Mouse (Mus musculus) T-helper 17 cell (primary cell): ENCODE measurements around the gene Tnni3.
"Not testable (repeated sequence)": the region's sequence is repeated elsewhere in the genome, so short reads cannot be mapped to it uniquely, and the experiment has no call there.

Experiments
- in situ Hi-C, 2 experiments: fragments of 300-600 bp; cut with MboI, MseI; formaldehyde crosslinking; loops; 1 replicate in 1 of 2; 2 replicates in 1 of 2; pipeline ENCODE4 v1.15.1; 2025; ENCODE audit warnings: high pct_unique_total_duplicates in 2 of 2

Gene Tnni3

DNA sequence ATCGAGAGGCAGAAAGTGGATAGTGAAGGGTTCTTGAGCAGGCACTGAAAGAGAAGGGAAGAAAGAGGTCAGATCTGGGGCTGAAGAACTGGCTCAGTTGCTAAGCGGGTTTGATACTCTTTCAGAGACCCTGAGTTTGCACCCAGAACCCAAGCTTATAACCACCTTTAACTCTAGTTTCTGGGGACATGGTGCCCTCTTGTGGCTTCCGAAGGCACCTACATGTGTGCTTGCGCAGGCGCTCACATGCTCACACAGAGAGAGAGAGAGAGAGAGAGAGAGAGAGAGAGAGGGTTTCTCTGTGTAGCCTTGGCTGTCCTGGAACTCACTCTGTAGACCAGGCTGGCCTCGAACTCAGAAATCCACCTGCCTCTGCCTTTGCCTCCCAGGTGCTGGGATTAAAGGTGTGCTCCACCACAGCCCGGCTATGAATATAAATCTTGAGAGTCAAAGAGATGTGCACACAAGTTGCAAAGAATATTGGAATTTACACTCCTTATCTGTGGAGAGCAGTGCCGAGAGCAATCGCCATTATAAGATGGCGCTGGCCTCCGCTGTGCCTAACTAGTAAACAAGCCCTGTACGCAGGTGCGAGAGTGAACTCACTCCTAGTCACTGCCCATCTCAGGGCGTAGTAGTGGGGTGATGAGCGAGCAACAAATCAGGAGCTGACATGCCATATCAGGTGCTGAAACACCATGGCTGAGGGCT is at the start of gene Tnni3:
TSS of gene Tnni3 (minus strand) at position 18 of the 711 bp plus-strand sequence.
- in situ Hi-C loops = loop anchor here (5.0 to 10.0 kb wide), 3 partner anchors 87 to 230 kb away; no protein-coding TSS in a partner anchor

DNA sequence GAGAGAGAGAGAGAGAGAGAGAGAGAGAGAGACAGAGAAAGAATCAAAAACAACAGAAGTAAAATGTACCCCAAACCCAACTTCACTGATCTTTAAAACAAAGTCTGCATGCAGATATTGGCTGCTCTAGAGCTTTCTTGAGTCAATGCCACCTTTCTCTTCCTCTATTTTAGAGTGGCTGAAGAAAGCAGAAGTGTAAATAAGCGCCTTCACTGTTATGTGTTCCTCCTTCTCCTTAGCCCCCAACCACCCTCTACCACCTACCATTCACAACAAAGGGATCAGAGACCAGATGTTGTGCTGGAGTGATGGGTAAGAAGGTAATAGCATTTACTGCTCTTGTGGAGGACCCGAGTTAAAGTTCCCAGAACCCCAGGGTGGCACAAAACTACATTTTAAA is 48.3 kb upstream of the Tnni3 start:
- in situ Hi-C loops = not testable (repeated sequence)

DNA sequence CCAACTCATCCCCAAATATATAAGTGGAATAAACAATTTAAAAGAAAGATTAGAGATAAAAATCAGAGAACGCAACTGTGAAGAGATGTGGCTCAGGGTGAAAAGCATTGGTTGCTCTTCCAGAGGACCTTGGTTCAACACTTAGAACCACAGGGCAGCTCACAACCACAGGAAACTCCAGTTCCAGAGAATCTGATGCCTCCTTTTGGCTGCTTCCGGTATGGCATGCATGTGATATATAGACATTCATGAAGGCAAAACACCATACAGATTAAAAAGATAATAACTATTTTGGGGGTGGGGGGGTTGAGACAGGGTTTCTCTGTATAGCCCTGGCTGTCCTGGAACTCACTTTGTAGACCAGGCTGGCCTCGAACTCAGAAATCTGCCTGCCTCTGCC is 38.6 kb upstream of the Tnni3 start:
- in situ Hi-C loops = no loop called here

DNA sequence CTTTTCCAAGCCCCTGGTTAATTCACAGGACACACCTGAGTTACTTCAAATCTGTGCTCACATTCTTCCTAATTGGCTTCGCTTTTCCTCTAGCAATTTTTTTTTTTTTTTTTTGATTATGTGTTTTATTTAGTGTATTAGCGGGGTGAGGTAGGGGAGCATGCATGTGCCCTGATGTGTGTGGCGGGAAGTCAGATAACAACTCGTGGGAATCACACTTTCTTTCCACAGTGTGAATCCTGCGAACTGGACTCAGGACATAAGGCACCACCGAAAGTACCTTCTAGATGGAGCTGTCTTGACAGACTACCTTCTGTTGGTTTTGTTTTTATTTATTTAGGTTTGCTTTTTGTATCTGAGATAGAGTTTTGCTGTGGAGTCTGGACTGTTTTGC is 33.1 kb upstream of the Tnni3 start:
- in situ Hi-C loops = no loop called here

DNA sequence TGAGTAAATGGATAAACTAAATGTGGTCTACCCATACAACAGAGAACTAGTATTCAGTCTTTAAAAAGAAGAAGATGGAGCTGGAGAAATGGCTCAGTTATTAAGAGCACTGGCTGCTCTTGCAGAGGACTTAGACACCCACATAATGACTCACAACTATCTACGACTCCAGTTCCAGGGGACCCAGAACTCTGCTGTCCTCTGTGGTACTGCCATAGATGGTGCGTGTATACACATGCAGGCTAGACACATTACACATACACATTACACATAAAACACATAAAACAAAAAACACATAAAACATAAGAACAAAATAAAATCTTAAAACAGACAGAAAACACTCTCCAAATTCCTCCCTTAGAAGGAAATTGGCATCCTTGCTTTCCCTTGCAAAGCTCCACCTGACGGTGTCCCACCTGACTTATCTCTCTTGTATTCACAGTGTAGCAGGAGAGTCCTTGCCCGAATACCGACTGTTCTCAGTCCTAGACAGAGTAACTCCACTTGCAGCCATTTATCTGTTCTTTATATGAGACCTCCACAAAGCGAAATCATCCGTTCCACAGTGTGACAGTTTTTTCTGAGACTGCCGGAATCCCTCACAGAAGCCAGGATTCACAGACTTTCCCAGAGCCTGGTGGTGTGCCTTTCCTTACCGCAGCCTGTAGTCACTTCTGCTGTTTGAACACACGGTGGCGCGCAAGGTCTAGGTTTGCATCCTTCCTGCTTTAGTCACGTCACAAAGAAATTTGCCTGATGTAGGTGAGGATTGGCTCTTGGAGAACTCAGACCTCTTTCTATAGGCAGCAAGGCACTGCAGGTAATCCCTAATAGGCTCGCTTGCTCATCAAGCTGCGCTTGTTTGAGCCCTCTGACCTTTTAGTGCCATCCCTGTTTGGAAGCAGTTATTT is 32.5 kb upstream of the Tnni3 start:
- in situ Hi-C loops = no loop called here

DNA sequence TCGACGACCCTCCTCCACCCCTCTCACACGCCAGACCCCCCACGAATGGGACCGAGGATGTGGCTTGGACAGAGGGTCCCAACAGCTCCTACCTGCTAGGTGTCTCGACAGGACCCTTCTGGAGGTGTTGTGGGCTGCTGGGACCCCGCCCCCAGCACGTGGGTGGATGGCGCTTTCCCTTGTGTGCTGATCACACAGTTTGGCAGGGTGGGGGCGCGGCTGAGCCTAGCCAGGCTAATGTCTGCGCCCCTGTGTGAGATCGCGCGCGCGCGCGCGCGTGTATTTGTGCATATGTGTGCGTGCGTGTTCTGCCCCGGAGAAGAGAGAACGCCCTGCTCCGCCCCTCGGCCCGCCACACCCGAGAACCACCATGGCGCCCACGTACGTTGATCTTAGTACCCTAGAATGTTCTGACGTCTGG is 23.2 kb upstream of the Tnni3 start, which contains the start of gene Syt5:
TSS of gene Syt5 (minus strand) at position 321 of the 421 bp plus-strand sequence.
- in situ Hi-C loops = loop anchor here in 1 of 2 experiments (5.0 kb wide), 1 partner anchor 380 kb away; the partner anchor contains the start of gene Ssc5d

DNA sequence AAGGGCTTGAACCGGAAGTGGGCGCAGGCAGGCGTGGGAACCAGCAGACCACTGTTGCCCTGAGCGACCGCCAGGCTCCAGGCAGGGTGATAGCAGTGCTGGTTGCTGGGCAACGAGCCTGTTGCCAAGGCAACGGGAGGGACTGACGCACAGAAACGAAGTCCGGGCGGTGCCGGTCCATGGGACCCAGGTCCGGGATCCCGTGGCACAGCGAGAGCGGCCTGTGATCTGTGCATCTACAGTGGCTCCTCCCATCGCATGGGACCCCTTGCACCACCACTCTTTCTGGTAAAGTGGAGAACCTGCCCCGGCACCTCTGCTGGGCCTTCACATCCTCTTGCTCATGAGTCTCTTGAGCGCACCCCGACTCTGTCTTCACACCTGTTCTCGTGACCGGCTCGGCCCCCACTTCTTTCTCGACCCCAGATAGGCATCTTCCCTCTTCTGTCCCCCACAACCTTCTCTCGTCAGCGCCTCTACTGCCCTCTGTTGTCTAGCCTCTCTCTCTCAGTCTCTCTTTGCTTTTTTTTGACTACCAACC is 22.6 kb upstream of the Tnni3 start:
- in situ Hi-C loops = loop anchor here in 1 of 2 experiments (5.0 kb wide), 1 partner anchor 381 kb away; the partner anchor contains the start of gene Ssc5d

DNA sequence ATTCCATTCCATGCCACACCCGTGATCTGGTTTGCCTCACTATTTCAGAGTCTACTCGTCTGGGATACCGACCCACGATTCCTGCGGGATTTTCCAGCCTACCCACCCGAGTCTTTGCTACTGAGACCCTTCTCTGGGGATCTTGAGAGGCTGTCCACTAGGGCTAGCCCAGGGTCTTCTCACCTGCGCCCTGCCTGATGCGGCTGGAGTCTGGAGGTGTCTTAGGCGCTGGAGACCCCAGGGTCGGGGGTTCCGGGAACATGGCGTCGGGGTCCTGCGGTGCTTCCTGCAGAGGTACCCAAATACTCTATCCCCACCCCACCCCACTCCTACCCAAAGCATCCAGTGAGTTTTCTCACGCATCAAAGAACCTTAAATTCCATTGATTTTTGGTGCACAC is 22.0 kb upstream of the Tnni3 start:
- in situ Hi-C loops = loop anchor here in 1 of 2 experiments (5.0 kb wide), 1 partner anchor 381 kb away; the partner anchor contains the start of gene Ssc5d

DNA sequence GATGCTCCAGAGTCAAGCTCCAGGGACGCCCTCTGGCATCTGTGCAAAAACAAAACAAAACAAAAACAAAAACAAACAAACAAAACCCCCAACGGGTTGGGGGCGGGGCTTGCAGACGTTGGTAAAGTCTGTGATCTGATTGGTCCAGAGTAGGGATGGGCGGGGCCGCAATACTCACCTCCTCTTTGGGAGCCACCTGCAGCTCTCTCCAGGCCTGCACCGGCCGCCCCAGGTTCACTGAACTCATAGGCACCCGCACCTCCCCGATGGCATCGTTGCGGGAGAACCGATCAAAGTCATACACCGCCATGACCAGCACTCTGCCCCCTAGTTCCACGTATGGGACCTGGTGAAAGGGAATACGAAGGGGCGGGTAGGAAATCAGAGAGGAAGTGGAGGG is 18.0 kb upstream of the Tnni3 start:
- in situ Hi-C loops = no loop called here

DNA sequence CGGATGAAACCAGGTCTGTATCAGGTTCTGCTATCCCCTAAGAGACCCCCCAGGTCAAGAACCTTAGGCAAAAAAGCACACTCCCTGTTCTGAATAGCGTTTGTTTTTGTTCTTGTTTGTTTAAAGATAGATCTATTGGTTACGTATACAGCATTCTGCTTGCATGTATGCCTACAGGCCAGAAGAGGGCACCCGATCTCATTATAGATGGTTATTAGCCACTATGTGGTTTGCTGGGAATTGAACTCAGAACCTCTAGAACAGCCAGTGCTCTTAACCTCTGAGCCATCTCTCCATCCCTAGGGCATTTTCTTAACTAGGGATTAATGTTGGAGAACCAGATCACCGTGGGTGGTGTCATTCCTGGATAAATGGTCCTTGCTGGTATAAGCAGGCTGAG is 17.3 kb upstream of the Tnni3 start:
- in situ Hi-C loops = no loop called here

DNA sequence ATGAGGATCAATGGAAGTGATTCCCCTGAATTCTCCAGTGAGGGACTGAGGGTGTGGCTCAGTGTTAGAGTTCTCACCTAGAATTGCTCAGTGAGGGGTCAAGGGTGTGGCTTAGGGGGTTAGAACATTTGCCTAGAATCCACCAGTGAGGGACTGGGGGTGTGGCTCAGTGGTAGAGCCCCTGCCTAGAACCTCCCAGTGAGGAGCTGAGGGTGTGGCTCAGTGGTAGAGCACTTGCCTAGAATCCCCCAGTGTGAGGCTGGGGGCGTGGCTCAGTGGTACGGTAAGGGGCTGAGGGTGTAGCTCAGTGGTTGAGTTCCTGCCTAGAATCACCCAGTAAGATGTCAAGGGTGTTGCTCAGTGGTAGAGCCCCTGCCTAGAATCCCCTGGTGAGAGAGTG is 15.0 kb upstream of the Tnni3 start:
- in situ Hi-C loops = loop anchor here in 1 of 2 experiments (5.0 kb wide), 1 partner anchor 63 kb away; the partner anchor contains the start of gene Ptprh

DNA sequence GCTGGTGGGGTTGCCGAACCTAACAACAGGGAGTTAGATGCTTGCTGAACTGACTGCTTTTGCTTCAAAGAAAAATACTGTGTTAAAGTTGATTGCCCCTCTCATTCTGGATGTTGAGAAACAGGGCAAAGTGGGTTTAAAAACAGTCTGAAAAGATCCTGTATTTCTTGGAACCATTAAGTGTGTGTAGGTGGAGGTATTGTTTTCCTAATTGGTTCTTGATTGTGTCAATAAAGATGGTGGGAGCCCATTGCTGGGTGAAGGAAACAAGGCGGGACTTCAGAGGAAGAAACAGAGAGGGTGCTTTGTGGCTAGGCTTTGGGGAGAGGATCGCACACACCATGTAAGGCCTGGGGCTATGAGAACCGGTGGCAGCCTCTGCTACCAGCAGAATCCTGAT is 13.2 kb upstream of the Tnni3 start:
- in situ Hi-C loops = loop anchor here in 1 of 2 experiments (5.0 kb wide), 1 partner anchor 65 kb away; the partner anchor contains the start of gene Ptprh

DNA sequence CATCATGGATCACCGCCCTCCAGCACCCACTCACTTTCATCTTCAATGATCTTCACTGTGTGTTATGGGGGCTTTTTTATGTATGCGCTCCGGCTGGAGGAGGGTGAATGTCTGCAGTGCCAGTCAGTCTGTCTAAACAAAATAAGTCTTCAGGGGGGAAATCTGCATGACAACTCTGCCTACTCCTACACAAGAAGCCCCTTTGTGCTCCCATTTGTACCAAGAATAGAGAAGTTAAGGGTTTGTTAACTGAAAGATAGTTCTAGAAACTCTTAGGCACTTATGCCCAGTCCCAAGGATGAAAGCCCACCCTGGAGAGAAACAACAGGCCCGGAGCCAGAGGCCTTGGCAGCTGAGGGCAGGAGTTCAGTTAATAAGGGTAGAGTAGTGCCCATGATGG is 12.3 kb upstream of the Tnni3 start:
- in situ Hi-C loops = loop anchor here in 1 of 2 experiments (5.0 kb wide), 1 partner anchor 66 kb away; the partner anchor contains the start of gene Ptprh

DNA sequence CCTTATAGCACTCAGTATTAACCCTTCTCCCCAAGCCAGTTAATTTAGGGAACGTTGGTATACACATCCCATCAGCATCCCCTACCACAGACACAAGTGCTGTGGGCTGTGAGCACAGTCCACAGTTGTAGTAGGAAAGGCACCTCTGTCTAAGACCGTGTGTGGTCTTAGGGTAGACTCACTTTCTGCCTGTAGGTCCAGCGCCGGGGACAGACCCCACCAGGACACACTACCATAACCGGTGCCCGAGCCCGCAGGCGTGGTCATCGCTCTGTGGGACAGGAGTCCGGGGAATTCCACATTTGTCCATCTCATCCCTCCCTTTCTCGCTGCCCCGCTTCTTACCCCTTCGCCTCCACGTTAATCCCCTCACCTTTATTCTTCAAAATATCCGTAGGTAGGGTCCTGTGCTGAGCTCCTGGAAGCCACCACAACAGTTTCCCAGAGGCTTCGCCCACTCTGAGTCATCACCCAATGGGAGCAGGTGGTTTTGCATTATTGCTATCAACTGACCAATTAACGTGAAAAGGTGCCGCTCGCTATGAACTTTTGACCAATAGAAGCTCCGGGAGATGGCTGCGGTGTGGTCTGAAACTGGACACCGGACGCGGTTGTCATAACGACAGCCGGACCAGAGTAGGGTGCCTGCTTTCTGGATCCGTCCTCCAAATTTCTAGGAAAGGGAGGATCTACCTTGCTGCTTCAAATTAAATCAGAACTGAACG is 8.1 kb upstream of the Tnni3 start, which contains the start of gene Dnaaf3:
TSS of gene Dnaaf3 (minus strand) at position 449 of the 725 bp plus-strand sequence.
- in situ Hi-C loops = no loop called here

DNA sequence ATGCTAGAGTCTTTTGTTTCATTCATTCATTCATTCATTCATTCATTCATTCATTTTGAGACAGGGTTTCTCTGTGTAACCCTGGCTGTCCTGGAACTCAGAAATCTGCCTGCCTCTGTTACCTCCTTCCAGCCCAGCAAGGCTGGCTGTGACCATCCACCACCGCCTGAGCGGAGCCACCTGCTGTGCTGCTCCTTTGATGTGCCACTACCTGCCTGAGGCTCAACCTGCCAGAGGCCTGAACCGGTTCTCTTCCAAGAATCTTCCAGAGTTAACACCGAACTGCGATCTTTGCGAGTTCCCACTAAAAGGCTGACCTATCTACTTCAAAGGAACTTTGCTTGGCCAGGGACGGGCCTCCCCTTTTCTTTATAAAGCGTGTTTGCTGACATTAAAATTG is 6.1 kb upstream of the Tnni3 start:
- in situ Hi-C loops = not testable (repeated sequence)

DNA sequence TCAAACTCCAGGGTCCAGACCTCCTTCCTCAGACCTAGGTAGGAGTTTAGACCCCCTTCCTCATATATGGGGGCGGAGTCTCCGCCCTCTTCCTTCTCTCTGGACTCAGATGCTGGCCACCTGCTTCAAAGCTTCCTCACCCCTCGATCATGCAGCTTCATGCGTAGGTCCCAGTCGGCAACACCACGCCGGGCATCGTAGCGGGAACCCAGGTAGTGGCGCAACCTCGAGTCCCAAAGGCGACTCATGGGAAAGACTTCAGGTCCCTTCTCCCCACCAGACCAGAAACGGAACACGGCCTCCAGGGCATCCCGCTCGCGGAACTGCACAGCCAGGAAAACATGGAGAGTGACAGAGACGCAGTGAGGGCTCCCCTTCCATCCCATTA is 3.3 kb upstream of the Tnni3 start:
- in situ Hi-C loops = loop anchor here in 1 of 2 experiments (10.0 kb wide), 1 partner anchor 232 kb away; no protein-coding TSS in a partner anchor

DNA sequence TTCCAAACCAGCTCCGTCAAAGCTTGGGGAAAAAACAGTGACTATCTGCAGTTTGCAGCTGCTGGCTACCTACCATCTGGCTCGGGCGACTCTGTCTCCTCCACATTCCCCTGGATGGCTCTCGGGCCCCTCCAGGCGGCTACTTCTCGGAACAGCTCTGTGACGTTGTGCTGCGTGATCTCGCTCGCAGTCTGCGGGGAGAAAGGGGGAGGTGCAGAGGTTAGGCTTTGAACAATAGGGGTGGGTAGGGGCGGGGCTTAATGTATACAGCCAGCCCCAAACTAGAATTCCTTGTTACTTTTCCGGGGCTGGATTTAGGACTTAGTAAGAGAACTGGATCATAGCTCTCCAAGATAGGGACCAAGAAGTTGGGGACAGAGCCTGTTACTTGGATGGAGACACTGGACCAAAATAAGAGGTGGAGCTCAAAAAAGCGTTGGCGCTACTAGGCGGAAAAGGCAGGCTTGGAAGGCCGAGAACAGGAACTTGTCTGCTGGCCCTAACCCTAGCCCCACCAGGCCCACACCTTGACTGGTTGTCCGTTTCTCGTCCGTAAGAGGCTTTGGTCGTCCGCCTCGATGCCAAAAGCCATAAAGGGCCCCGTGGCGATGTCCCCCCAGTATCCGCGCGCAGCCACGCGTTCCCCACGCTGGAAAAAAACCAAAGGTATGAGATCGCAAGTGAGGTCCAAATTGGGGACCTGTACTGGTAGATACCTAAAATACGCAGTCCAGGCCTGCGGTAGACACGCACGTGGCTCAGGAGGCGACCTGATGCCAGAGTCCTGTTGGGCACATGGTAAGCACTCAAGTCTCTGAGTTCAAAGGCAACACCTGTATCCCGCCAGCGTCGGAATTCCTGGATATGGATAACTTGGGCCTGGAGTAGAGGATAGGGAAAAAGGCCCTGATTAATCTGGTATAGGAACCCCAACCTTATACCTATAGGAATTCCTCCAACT is 2.6 kb upstream of the Tnni3 start:
- in situ Hi-C loops = loop anchor here in 1 of 2 experiments (10.0 kb wide), 1 partner anchor 232 kb away; no protein-coding TSS in a partner anchor

DNA sequence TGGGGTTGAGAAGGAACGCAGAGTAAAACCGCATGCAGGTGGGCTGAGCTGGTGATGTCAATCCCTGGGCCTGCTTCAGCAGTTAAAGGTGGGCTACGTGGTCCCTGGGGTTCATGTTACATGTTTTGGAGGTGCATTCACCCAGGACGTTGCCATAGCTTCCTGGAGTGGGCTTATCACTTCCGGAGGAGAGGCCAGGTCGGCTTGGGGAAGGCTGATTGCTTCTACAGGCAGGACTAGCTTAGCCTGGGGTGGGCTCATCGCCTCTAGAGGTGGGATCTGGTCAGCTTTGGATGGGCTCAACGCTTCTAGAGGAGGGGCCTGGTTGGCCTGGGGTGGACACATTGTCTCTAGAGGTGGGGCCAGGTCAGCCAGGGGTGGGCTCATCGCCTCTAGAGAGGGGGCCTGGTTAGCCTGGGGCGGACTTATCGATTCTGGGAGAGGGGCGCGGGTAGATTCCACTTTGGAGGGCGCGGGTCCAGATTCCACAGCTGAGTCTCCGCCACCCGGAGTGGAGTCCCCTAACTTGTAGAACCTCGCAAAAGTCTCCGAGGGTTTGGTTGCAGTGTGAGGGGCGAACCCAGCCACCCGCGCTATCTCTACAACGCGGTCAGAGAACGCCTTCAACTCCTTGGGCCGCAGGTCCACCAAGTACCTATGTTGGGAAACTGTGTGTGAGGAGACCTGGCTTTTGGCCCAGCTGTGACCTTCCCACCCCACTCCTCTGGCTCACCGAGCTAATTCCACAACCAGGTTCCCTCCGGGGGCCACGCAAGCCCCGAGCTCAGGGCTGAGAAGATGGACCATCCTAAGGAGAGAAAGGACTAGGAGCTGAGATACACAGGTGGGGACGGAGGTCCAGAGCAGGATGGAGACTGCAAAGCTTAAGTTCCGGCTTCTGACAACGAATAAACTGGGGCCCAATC is 561 bp downstream of the Tnni3 start:
- in situ Hi-C loops = loop anchor here (5.0 to 10.0 kb wide), 3 partner anchors 86 to 229 kb away; no protein-coding TSS in a partner anchor
